Mouse (Mus musculus) embryonic fibroblast, embryonic 13.5 days (primary cell): ENCODE measurements around the gene Adcy5. TPM values are rescaled to one million over a fixed set of nuclear protein-coding genes. Genes with fewer than 3 reads are reported as not detected.

Experiments
- H3K27ac ChIP-seq: 2 replicates; pipeline ENCODE4 v1.5.1; 2012; ENCODE audit warnings: low read length, control low read depth, inconsistent platforms; ENCODE audit not compliant: insufficient read depth
- H3K4me1 ChIP-seq: 2 replicates; pipeline ENCODE4 v1.6.1; 2011; ENCODE audit warnings: low read length; ENCODE audit not compliant: control insufficient read depth, insufficient read depth
- H3K4me3 ChIP-seq: 2 replicates; pipeline ENCODE4 v1.5.1; 2011; ENCODE audit warnings: mild to moderate bottlenecking, control low read depth, low read length; ENCODE audit not compliant: insufficient read depth
- CTCF ChIP-seq: IDR thresholded peaks from 2 replicates; pipeline ENCODE4 v1.5.1; 2011; ENCODE audit warnings: mild to moderate bottlenecking, control low read depth, low read length, moderate library complexity, borderline replicate concordance; ENCODE audit not compliant: insufficient read depth
- POLR2A ChIP-seq: IDR thresholded peaks from 2 replicates; pipeline ENCODE4 v1.6.1; 2011; ENCODE audit warnings: low read depth, mild to moderate bottlenecking, control low read depth, low read length, moderate library complexity
- polyA plus RNA-seq: library from polyadenylated mRNA; stranded (reverse); fragments of >200 nt; gene quantifications from 2 replicates; pipeline ENCODE4 v1.2.4, GENCODE M21; 2011; ENCODE audit warnings: low read depth; ENCODE audit not compliant: missing spikeins, insufficient read length

Adcy5 gene
- polyA plus RNA-seq, 1 experiment: 1.3 TPM

- H3K27ac ChIP-seq: no peak overlapping the region
- peak overlapping the region; percentile 28; the same call in 1 of the 2 replicates for H3K4me3 ChIP-seq
- TF ChIP-seq CTCF (0 out of 2 replicates have a peak, but pooled peaks have one; percentile 10), POLR2A (no peak)
- no peaks in the 10 kb centered on the region for H3K4me1 ChIP-seq
Measured at GRCm38 (mm10) chr16:35155391-35156305, 971 bp downstream of the Adcy5 start.

GRCm38 (mm10) chr16:35156306-35156695 lies 1.6 kb downstream of the Adcy5 start:
- H3K27ac ChIP-seq: no peak overlapping the region
- H3K4me1 ChIP-seq: no peaks in the 10 kb centered on the region
- no peak overlapping the region for H3K4me3 ChIP-seq

GRCm38 (mm10) chr16:35156832-35157231 lies 2.2 kb downstream of the Adcy5 start:
- Histone ChIP-seq H3K4me3 (no peak overlapping the region), H3K4me1 (no peaks in the 10 kb centered on the region), H3K27ac (no peak overlapping the region)
- no peak for TF ChIP-seq POLR2A
- TF ChIP-seq CTCF: no peak

More at GRCm38 (mm10) chr16:35156306-35156695, 1.6 kb downstream of the Adcy5 start:
- TF ChIP-seq POLR2A: no peak
- TF ChIP-seq CTCF: 0 out of 2 replicates have a peak, but pooled peaks have one; percentile 33

- Histone ChIP-seq H3K4me1 (no peaks in the 10 kb centered on the region), H3K4me3 (no peak overlapping the region), H3K27ac (no peak overlapping the region)
- TF ChIP-seq CTCF (no peak), POLR2A (no peak)
Measured at GRCm38 (mm10) chr16:35159532-35159931, 4.9 kb downstream of the Adcy5 start.

GRCm38 (mm10) chr16:35159991-35160390 lies 5.3 kb downstream of the Adcy5 start:
- no peak overlapping the region for H3K27ac ChIP-seq

GRCm38 (mm10) chr16:35164361-35165224 lies 9.9 kb downstream of the Adcy5 start:
- Histone ChIP-seq H3K27ac (no peak overlapping the region), H3K4me3 (no peak overlapping the region), H3K4me1 (no peaks in the 10 kb centered on the region)

More at GRCm38 (mm10) chr16:35159991-35160390, 5.3 kb downstream of the Adcy5 start:
- H3K4me3 ChIP-seq: no peak overlapping the region
- no peaks in the 10 kb centered on the region for H3K4me1 ChIP-seq
- no peak for TF ChIP-seq POLR2A
- no peak for TF ChIP-seq CTCF

GRCm38 (mm10) chr16:35165361-35165760 lies 10.7 kb downstream of the Adcy5 start:
- H3K4me3 ChIP-seq: no peak overlapping the region
- no peak overlapping the region for H3K27ac ChIP-seq
- TF ChIP-seq POLR2A: no peak
- TF ChIP-seq CTCF: no peak
- no peaks in the 10 kb centered on the region for H3K4me1 ChIP-seq

More at GRCm38 (mm10) chr16:35164361-35165224, 9.9 kb downstream of the Adcy5 start:
- TF ChIP-seq POLR2A (no peak), CTCF (no peak)

GRCm38 (mm10) chr16:35165788-35166187 lies 11.1 kb downstream of the Adcy5 start:
- H3K4me1 ChIP-seq: no peaks in the 10 kb centered on the region
- TF ChIP-seq CTCF: no peak
- TF ChIP-seq POLR2A: no peak
- H3K27ac ChIP-seq: no peak overlapping the region
- no peak overlapping the region for H3K4me3 ChIP-seq

- no peak overlapping the region for H3K27ac ChIP-seq
- TF ChIP-seq POLR2A (no peak), CTCF (no peak)
- H3K4me1 ChIP-seq: no peaks in the 10 kb centered on the region
- no peak overlapping the region for H3K4me3 ChIP-seq
Measured at GRCm38 (mm10) chr16:35169431-35169830, 14.8 kb downstream of the Adcy5 start.

- TF ChIP-seq POLR2A (no peak), CTCF (no peak)
- H3K4me1 ChIP-seq: no peaks in the 10 kb centered on the region
- no peak overlapping the region for H3K4me3 ChIP-seq
- no peak overlapping the region for H3K27ac ChIP-seq
Measured at GRCm38 (mm10) chr16:35172195-35172594, 17.5 kb downstream of the Adcy5 start.

- no peak overlapping the region for H3K4me3 ChIP-seq
- H3K4me1 ChIP-seq: no peaks in the 10 kb centered on the region
- TF ChIP-seq POLR2A (no peak), CTCF (no peak)
- no peak overlapping the region for H3K27ac ChIP-seq
Measured at GRCm38 (mm10) chr16:35178516-35178915, 23.8 kb downstream of the Adcy5 start.
